9 mouse cellular contexts compared by ENCODE assay signal in the genomic region with DNA sequence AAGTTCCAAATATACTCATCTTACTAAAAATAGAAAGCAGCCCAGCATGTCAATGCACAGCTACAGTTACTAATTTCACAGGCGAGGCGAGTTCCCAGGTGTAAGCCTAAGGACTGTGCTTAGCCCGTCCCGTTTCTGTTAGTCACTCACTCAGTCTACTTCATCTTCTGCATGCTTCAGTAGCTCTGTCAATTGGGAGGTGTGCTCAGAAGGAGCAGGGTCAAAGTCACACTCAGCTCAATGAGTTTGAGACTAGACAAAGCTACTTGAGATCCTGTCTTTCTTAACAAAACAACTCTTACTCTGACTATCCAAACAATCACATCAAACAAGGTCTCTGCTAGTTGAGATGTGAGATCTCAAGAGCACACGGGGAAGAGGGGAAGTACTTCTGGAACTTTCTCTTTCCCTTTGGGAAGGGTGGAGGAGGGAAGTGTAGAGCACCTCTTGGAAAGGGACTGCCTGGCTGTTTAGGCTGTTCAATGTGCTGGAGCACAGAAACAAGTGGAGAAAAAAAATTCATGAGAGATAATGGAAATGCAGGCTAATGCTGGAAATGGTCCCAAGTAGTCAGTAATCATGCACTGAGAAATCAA. TPM values are rescaled to one million over a fixed set of nuclear protein-coding genes. Genes with fewer than 3 reads are reported as not detected.
DNase-seq lines count a peak whose midpoint lies in the region.
"Had no signal": no experiment of that assay in that cellular context is flagged by ENCODE, and none has a peak within 500 bp of the region (broad histone marks: within the 10 kb centered on the region; RNA-seq: fewer than 3 reads in every experiment).

No protein-coding gene starts in this region.

- peak; percentile 38 for DNase-seq in kidney, adult 11 months
- DNase-seq in kidney, adult 18-20 months = no peak
- peak; percentile 15 for DNase-seq in NIH3T3 (ENCODE audit: low read depth)
- DNase-seq in kidney, adult 8-10 months = peak; percentile 34
- peak; percentile 28 for DNase-seq in lung, postnatal 36 days
- DNase-seq in embryo, embryonic 10.5 days (ENCODE audit: low spot score) = no peak
- DNase-seq in gastrocnemius, postnatal 4 days (ENCODE audit: low spot score in 2 of 2) = no peak
- DNase-seq: adrenal gland, postnatal 25 days; cerebellum, adult 8-10 months had no signal

RNA-seq across cellular contexts. Expression of a gene that starts 9.7 kb away (rescaled TPM):
- total RNA-seq in gastrocnemius, postnatal 4 days (2021) = 10 to 100 TPM; 73.5 to 80.6 TPM

Comparison
In these comparisons a context has a peak if more than half of its experiments do, and no peak if none do; other contexts are left out.
1. DNase-seq: peak in kidney, adult 11 months (single experiment), NIH3T3 (single experiment), kidney, adult 8-10 months (2 of 2) and lung, postnatal 36 days (single experiment); none in kidney, adult 18-20 months (single experiment), embryo, embryonic 10.5 days (single experiment) and gastrocnemius, postnatal 4 days (0 of 2).